Mouse (Mus musculus) small intestine, adult 2 months (tissue): ENCODE data around the gene Prkab2. TPM values are rescaled to one million over a fixed set of nuclear protein-coding genes. Genes with fewer than 3 reads are reported as not detected.

ENCODE experiments used
- H3K27ac ChIP-seq: fragments of 200-500 bp; 2 replicates; pipeline ENCODE4 v1.5.1; 2012; ENCODE audit warnings: low read depth, low read length, control low read depth, inconsistent platforms; ENCODE audit not compliant: insufficient read depth
- H3K27me3 ChIP-seq: fragments of 200-500 bp; 2 replicates; pipeline ENCODE4 v1.6.1; 2012; ENCODE audit warnings: mild to moderate bottlenecking, moderate library complexity, low read length, inconsistent platforms; ENCODE audit not compliant: control insufficient read depth, insufficient read depth
- H3K36me3 ChIP-seq: fragments of 200-500 bp; 2 replicates; pipeline ENCODE4 v1.6.1; 2012; ENCODE audit warnings: mild to moderate bottlenecking, low read length, control low read depth, inconsistent platforms; ENCODE audit not compliant: control insufficient read depth, insufficient read depth
- H3K4me1 ChIP-seq: fragments of 200-500 bp; 2 replicates; pipeline ENCODE4 v1.6.1; 2012; ENCODE audit warnings: low read length, inconsistent platforms, mixed read lengths; ENCODE audit not compliant: control insufficient read depth, insufficient read depth, insufficient read length
- H3K4me3 ChIP-seq: fragments of 200-500 bp; 2 replicates; pipeline ENCODE4 v1.5.1; 2012; ENCODE audit warnings: low read depth, mild to moderate bottlenecking, control low read depth, inconsistent platforms, low read length, moderate library complexity
- CTCF ChIP-seq: fragments of 200-500 bp; IDR thresholded peaks from 2 replicates; pipeline ENCODE4 v1.5.1; 2012; ENCODE audit warnings: low read depth, mild to moderate bottlenecking, control low read depth, inconsistent platforms, low read length, moderate library complexity, mixed read lengths; ENCODE audit not compliant: insufficient replicate concordance, insufficient read length; ENCODE audit errors: extremely low read depth
- POLR2A ChIP-seq: fragments of 200-500 bp; IDR thresholded peaks from 2 replicates; pipeline ENCODE4 v1.6.1; 2012; ENCODE audit warnings: low read depth, mild to moderate bottlenecking, control low read depth, inconsistent platforms, low read length, moderate library complexity
- WGBS: fragments of 180-500 bp; shearing (Covaris S2); methylation state at CpG from one replicate; pipeline ENCODE4 v1.1.7; 2018; 5-methylcytosine and 5-hydroxymethylcytosine counted together
- polyA plus RNA-seq: library from polyadenylated mRNA; depleted of rRNA; stranded (reverse); fragments of >200 nt; gene quantifications from 2 replicates; pipeline ENCODE4 v1.2.3, GENCODE M21; 2012

Prkab2 gene
- polyA plus RNA-seq, 1 experiment, result 1.2 TPM

GRCm38 (mm10) chr3:97630746-97631145, 27.2 kb upstream of the Prkab2 start:
- peak overlapping the region; percentile 27; the same call in 1 of the 2 replicates for H3K4me3 ChIP-seq
- TF ChIP-seq POLR2A (no peak), CTCF (no peak)
- WGBS, result 93% methylated on average over 4 of the region's 4 CpGs
- H3K4me1 ChIP-seq, result peaks cover 13% of the 10 kb centered on the region; the same call in 1 of the 2 replicates
- no peaks in the 10 kb centered on the region for H3K27me3 ChIP-seq
- H3K27ac ChIP-seq, result no peak overlapping the region
- peaks cover 8% of the 10 kb centered on the region for H3K36me3 ChIP-seq

- TF ChIP-seq POLR2A (no peak), CTCF (no peak)
- 88% methylated on average over 8 of the region's 8 CpGs for WGBS
- H3K4me1 ChIP-seq, result peaks cover 15% of the 10 kb centered on the region; the same call in 1 of the 2 replicates
These were observed 26.6 kb upstream of the Prkab2 start for GRCm38 (mm10) chr3:97631258-97631860.

GRCm38 (mm10) chr3:97633456-97633855, 24.5 kb upstream of the Prkab2 start:
- peak overlapping the region; percentile 88 for H3K27ac ChIP-seq
- no peak for TF ChIP-seq POLR2A
- no peak for TF ChIP-seq CTCF
- H3K4me1 ChIP-seq, result peaks cover 15% of the 10 kb centered on the region; the same call in 1 of the 2 replicates
- no peaks in the 10 kb centered on the region for H3K27me3 ChIP-seq
- WGBS, result 35% methylated on average over 4 of the region's 4 CpGs
- H3K36me3 ChIP-seq, result peaks cover 21% of the 10 kb centered on the region
- no peak overlapping the region for H3K4me3 ChIP-seq

More at GRCm38 (mm10) chr3:97631258-97631860, 26.6 kb upstream of the Prkab2 start:
- H3K4me3 ChIP-seq, result no peak overlapping the region
- no peak overlapping the region for H3K27ac ChIP-seq
- H3K27me3 ChIP-seq, result no peaks in the 10 kb centered on the region
- H3K36me3 ChIP-seq, result peaks cover 12% of the 10 kb centered on the region

- Histone ChIP-seq H3K4me1 (peaks cover 11% of the 10 kb centered on the region; the same call in 1 of the 2 replicates), H3K27me3 (no peaks in the 10 kb centered on the region), H3K36me3 (peaks cover 28% of the 10 kb centered on the region), H3K27ac (peak overlapping the region; percentile 88), H3K4me3 (no peak overlapping the region)
- TF ChIP-seq CTCF (peak; percentile 48; the same call in 1 of the 2 replicates), POLR2A (no peak)
- 14% methylated on average over 3 of the region's 3 CpGs for WGBS
These were observed 23.7 kb upstream of the Prkab2 start for GRCm38 (mm10) chr3:97634288-97634761.

- TF ChIP-seq POLR2A, result no peak
- no peak for TF ChIP-seq CTCF
- H3K36me3 ChIP-seq, result peaks cover 53% of the 10 kb centered on the region
- H3K27ac ChIP-seq, result no peak overlapping the region
These were observed 16.6 kb upstream of the Prkab2 start for GRCm38 (mm10) chr3:97641396-97641795.

GRCm38 (mm10) chr3:97642001-97642400, 16.0 kb upstream of the Prkab2 start:
- H3K27ac ChIP-seq, result no peak overlapping the region
- 44% methylated on average over 9 of the region's 9 CpGs for WGBS
- H3K4me1 ChIP-seq, result peaks cover 2% of the 10 kb centered on the region; the same call in 1 of the 2 replicates

More at GRCm38 (mm10) chr3:97641396-97641795, 16.6 kb upstream of the Prkab2 start:
- 80% methylated on average over 4 of the region's 4 CpGs for WGBS
- peaks cover 2% of the 10 kb centered on the region; the same call in 1 of the 2 replicates for H3K4me1 ChIP-seq
- H3K4me3 ChIP-seq, result no peak overlapping the region
- H3K27me3 ChIP-seq, result no peaks in the 10 kb centered on the region

GRCm38 (mm10) chr3:97648518-97648917, 9.5 kb upstream of the Prkab2 start:
- 31% methylated on average over 1 of the region's 1 CpGs for WGBS
- no peaks in the 10 kb centered on the region for H3K27me3 ChIP-seq
- H3K4me1 ChIP-seq, result no peaks in the 10 kb centered on the region
- H3K36me3 ChIP-seq, result peaks cover 38% of the 10 kb centered on the region
- no peak overlapping the region for H3K27ac ChIP-seq
- TF ChIP-seq CTCF, result no peak
- no peak for TF ChIP-seq POLR2A
- no peak overlapping the region for H3K4me3 ChIP-seq

More at GRCm38 (mm10) chr3:97642001-97642400, 16.0 kb upstream of the Prkab2 start:
- Histone ChIP-seq H3K27me3 (no peaks in the 10 kb centered on the region), H3K36me3 (peaks cover 56% of the 10 kb centered on the region), H3K4me3 (no peak overlapping the region)
- TF ChIP-seq POLR2A, result no peak
- no peak for TF ChIP-seq CTCF
